17 mouse cellular contexts compared by ENCODE assay signal in the genomic region with DNA sequence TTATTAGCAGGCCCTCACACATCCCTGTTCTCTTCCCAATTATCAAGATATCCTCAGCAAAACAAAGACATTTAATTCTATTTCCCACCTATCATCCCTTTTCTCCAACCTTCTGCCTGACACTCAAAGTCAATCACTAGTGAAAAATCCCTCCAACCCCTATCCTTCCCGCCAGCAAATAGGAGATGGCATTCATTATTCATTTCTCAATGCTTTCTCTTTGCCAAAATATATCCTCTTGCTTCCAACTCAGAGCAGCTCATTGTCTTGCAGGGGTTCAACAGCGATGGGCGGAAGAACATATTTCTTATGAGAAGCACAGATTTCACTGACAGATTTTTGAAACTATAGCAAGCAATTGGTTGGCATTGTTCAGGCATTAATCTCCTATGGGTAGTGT.
"Had no signal": no experiment of that assay in that cellular context is flagged by ENCODE, and none has a peak within 500 bp of the region (broad histone marks: within the 10 kb centered on the region; RNA-seq: fewer than 3 reads in every experiment).

No protein-coding gene starts in this region.

- H3K9ac ChIP-seq: lung, embryonic 14.5 days; midbrain, embryonic 12.5 days; neural tube, embryonic 13.5 days; neural tube, embryonic 15.5 days; stomach, embryonic 15.5 days had no signal

- H3K4me2 ChIP-seq: lung, embryonic 14.5 days; midbrain, embryonic 12.5 days; neural tube, embryonic 13.5 days; neural tube, embryonic 15.5 days; stomach, embryonic 15.5 days had no signal

- H3K27ac ChIP-seq: midbrain, embryonic 10.5 days; midbrain, embryonic 12.5 days; neural tube, embryonic 13.5 days; neural tube, embryonic 15.5 days; stomach, embryonic 15.5 days; stomach, postnatal 0 days had no signal

- H3K4me1 ChIP-seq: midbrain, embryonic 10.5 days; midbrain, embryonic 12.5 days; neural tube, embryonic 13.5 days; neural tube, embryonic 15.5 days; stomach, embryonic 15.5 days had no signal

- ATAC-seq: midbrain, embryonic 16.5 days had no signal

- H3K36me3 ChIP-seq: midbrain, embryonic 10.5 days; midbrain, embryonic 12.5 days; neural tube, embryonic 13.5 days; neural tube, embryonic 15.5 days; stomach, embryonic 15.5 days had no signal

- H3K9me3 ChIP-seq: midbrain, embryonic 10.5 days; midbrain, embryonic 12.5 days; neural tube, embryonic 13.5 days; neural tube, embryonic 15.5 days; stomach, embryonic 15.5 days had no signal

- H3K27me3 ChIP-seq: midbrain, embryonic 12.5 days; neural tube, embryonic 13.5 days; neural tube, embryonic 15.5 days; stomach, embryonic 15.5 days had no signal

- H3K4me3 ChIP-seq: midbrain, embryonic 10.5 days; midbrain, embryonic 12.5 days; myocyte; neural tube, embryonic 13.5 days; neural tube, embryonic 15.5 days; stomach, embryonic 15.5 days had no signal

- DNase-seq: lung, embryonic 14.5 days; lung, postnatal 10 days; lung, postnatal 4 days; midbrain, embryonic 14.5 days; retina, postnatal 1 day; right cerebral cortex, postnatal 14 days; thymus, adult 2 months; thymus, postnatal 25 days; thymus, postnatal 4 days had no signal
